Mouse (Mus musculus) myocyte (in vitro differentiated cells): Measurements from ENCODE around the gene Zcchc3. TPM values are rescaled to one million over a fixed set of nuclear protein-coding genes. Genes with fewer than 3 reads are reported as not detected.

Experiments
- H3K27me3 ChIP-seq: one replicate; pipeline ENCODE4 v1.6.1; 2011; ENCODE audit not compliant: control insufficient read depth, insufficient read depth, insufficient read length
- H3K36me3 ChIP-seq: one replicate; pipeline ENCODE4 v1.6.1; 2011; ENCODE audit not compliant: control insufficient read depth, insufficient read depth
- H3K4me2 ChIP-seq: one replicate; pipeline ENCODE4 v1.6.1; 2011; ENCODE audit warnings: low read depth, control low read depth
- H3K4me3 ChIP-seq: one replicate; pipeline ENCODE4 v1.5.1; 2011; ENCODE audit warnings: mild to moderate bottlenecking, control low read depth, moderate library complexity
- H3K79me2 ChIP-seq: one replicate; pipeline ENCODE4 v1.6.1; 2011; ENCODE audit not compliant: control insufficient read depth, insufficient read depth
- H3ac ChIP-seq: one replicate; pipeline ENCODE4 v1.6.1; 2011; ENCODE audit not compliant: control insufficient read depth, insufficient read length
- CEBPB ChIP-seq: IDR thresholded peaks from 2 replicates; pipeline ENCODE4 v1.6.1; 2011; ENCODE audit warnings: mild to moderate bottlenecking, moderate library complexity; ENCODE audit not compliant: poor library complexity, insufficient read depth, severe bottlenecking
- E2F4 ChIP-seq: IDR thresholded peaks from one replicate; pipeline ENCODE4 v1.6.1; 2011; ENCODE audit warnings: mild to moderate bottlenecking, control low read depth, moderate library complexity; ENCODE audit not compliant: insufficient read depth
- MAX ChIP-seq: IDR thresholded peaks from one replicate; pipeline ENCODE4 v1.6.1; 2011; ENCODE audit warnings: low read depth, mild to moderate bottlenecking, control low read depth
- MYOD1 ChIP-seq, 3 experiments: IDR thresholded peaks; one replicate each; pipeline ENCODE4 v1.6.1; 2011; ENCODE audit warnings: control low read depth in 2 of 3, low read depth in 2 of 3, mild to moderate bottlenecking in 2 of 3, moderate library complexity in 1 of 3; ENCODE audit not compliant: insufficient read length in 2 of 3, control insufficient read depth in 1 of 3
- MYOG ChIP-seq, 3 experiments: IDR thresholded peaks; one replicate each; pipeline ENCODE4 v1.6.1; 2011; ENCODE audit warnings: control low read depth in 2 of 3, low read depth in 2 of 3, mild to moderate bottlenecking in 2 of 3; ENCODE audit not compliant: insufficient read length in 2 of 3, control insufficient read depth in 1 of 3, insufficient read depth in 1 of 3
- POLR2A ChIP-seq: IDR thresholded peaks from one replicate; pipeline ENCODE4 v1.6.1; 2011; ENCODE audit warnings: low read depth, mild to moderate bottlenecking, control low read depth, moderate library complexity; ENCODE audit not compliant: insufficient read length
- POLR2AphosphoS2 ChIP-seq: IDR thresholded peaks from one replicate; pipeline ENCODE4 v1.6.1; 2011; ENCODE audit warnings: low read depth, control low read depth; ENCODE audit not compliant: insufficient read length
- REST ChIP-seq: IDR thresholded peaks from one replicate; pipeline ENCODE4 v1.6.1; 2011; ENCODE audit warnings: mild to moderate bottlenecking, control low read depth, moderate library complexity; ENCODE audit not compliant: insufficient read depth, insufficient read length
- SRF ChIP-seq: IDR thresholded peaks from one replicate; pipeline ENCODE4 v1.6.1; 2011; ENCODE audit warnings: low read depth; ENCODE audit not compliant: control insufficient read depth, insufficient read length
- TCF12 ChIP-seq: IDR thresholded peaks from one replicate; pipeline ENCODE4 v1.6.1; 2011; ENCODE audit warnings: mild to moderate bottlenecking, control low read depth; ENCODE audit not compliant: poor library complexity, insufficient read depth, severe bottlenecking
- TCF3 ChIP-seq: IDR thresholded peaks from one replicate; pipeline ENCODE4 v1.6.1; 2011; ENCODE audit warnings: low read depth, control low read depth; ENCODE audit not compliant: insufficient read length
- USF1 ChIP-seq: IDR thresholded peaks from one replicate; pipeline ENCODE4 v1.6.1; 2011; ENCODE audit warnings: low read depth, mild to moderate bottlenecking, control low read depth, moderate library complexity
- polyA plus RNA-seq: library from polyadenylated mRNA; unstranded; fragments of >200 nt; fragmentation: generic; extraction: Trizol; gene quantifications from one replicate; pipeline ENCODE4 v1.2.1, GENCODE M21; 2012; ENCODE audit warnings: missing spikeins

Zcchc3 gene
- polyA plus RNA-seq, 1 experiment, result not detected

DNA sequence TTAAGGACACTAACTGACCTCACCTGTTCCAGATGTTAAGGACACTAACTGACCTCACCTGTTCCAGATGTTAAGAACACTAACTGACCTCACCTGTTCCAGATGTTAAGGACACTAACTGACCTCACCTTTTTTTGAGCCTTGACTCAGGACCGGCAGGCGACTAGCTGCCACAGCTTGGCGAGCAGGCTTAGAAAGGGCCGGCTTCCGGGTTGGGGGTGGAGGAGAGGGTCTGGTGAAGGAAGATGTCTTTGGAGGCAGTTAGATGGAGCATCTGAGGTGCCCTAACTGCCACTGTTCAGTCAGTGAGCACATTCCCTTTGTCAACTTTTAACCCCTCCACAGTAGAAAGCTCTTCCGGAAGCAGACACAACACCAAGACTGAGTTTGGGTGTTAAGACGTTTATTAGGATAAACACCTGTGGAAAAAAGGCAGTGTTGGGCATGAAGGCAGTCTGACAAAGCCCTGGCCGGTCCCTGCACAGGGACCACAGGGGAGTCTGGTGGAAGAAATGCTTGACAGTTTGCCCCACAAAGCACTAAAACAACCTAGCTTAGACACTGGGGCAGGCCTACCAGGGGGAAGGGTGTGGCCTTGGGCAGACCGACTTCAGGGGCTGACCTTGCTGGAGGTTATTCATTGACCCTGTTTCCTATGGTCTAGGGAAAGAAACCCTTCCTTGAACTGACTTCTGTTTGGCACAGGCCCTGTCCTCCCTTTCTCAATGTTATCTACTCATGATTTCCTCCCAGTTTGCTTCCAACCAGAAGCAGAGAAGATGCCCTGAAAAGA, 21.4 kb downstream of the Zcchc3 start:
- H3K4me2 ChIP-seq, result no peak overlapping the region
- no peaks in the 10 kb centered on the region for H3K36me3 ChIP-seq
- no peaks in the 10 kb centered on the region for H3K79me2 ChIP-seq
- H3K27me3 ChIP-seq, result peaks cover under 1% of the 10 kb centered on the region
- TF ChIP-seq MYOG (IDR thresholded peaks at IDR 0.05; ENCODE audit: control insufficient read depth in 1 of 3, insufficient read depth in 1 of 3, insufficient read length in 2 of 3, low read depth in 2 of 3) (no peak), USF1 (no peak), MAX (no peak), TCF3 (no peak), REST (no peak), TCF12 (no peak), POLR2A (no peak), CEBPB (no peak), MYOD1 (IDR thresholded peaks at IDR 0.05; ENCODE audit: control insufficient read depth in 1 of 3, insufficient read length in 2 of 3, low read depth in 2 of 3) (no peak), E2F4 (no peak), SRF (no peak), POLR2AphosphoS2 (no peak)
- no peak overlapping the region for H3ac ChIP-seq
- H3K4me3 ChIP-seq, result no peak overlapping the region

- H3ac ChIP-seq, result no peak overlapping the region
- no peak overlapping the region for H3K4me3 ChIP-seq
- peaks cover 5% of the 10 kb centered on the region for H3K27me3 ChIP-seq
- no peak overlapping the region for H3K4me2 ChIP-seq
- no peaks in the 10 kb centered on the region for H3K36me3 ChIP-seq
- no peak for TF ChIP-seq E2F4
- TF ChIP-seq USF1, result no peak
- TF ChIP-seq REST, result no peak
- no peak for TF ChIP-seq SRF
- TF ChIP-seq CEBPB, result no peak
- no peak for TF ChIP-seq POLR2AphosphoS2
- no peak for TF ChIP-seq TCF3
- TF ChIP-seq TCF12, result no peak
- TF ChIP-seq MYOG (IDR thresholded peaks at IDR 0.05; ENCODE audit: control insufficient read depth in 1 of 3, insufficient read depth in 1 of 3, insufficient read length in 2 of 3, low read depth in 2 of 3), result no peak
- no peak for TF ChIP-seq MAX
- no peak for TF ChIP-seq MYOD1 (IDR thresholded peaks at IDR 0.05; ENCODE audit: control insufficient read depth in 1 of 3, insufficient read length in 2 of 3, low read depth in 2 of 3)
- no peak for TF ChIP-seq POLR2A
- H3K79me2 ChIP-seq, result no peaks in the 10 kb centered on the region
Observed at GRCm38 (mm10) chr2:152392786-152393185, 22.0 kb downstream of the Zcchc3 start.

GRCm38 (mm10) chr2:152384191-152384590, 30.6 kb downstream of the Zcchc3 start:
- Histone ChIP-seq H3ac (no peak overlapping the region), H3K4me2 (no peak overlapping the region), H3K36me3 (no peaks in the 10 kb centered on the region), H3K79me2 (no peaks in the 10 kb centered on the region), H3K4me3 (no peak overlapping the region), H3K27me3 (peaks cover 5% of the 10 kb centered on the region)
- TF ChIP-seq POLR2AphosphoS2, result no peak
- TF ChIP-seq SRF, result no peak
- no peak for TF ChIP-seq E2F4
- no peak for TF ChIP-seq TCF12
- no peak for TF ChIP-seq POLR2A
- TF ChIP-seq REST, result no peak
- TF ChIP-seq MYOG (IDR thresholded peaks at IDR 0.05; ENCODE audit: control insufficient read depth in 1 of 3, insufficient read depth in 1 of 3, insufficient read length in 2 of 3, low read depth in 2 of 3), result no peak
- no peak for TF ChIP-seq USF1
- no peak for TF ChIP-seq MAX

DNA sequence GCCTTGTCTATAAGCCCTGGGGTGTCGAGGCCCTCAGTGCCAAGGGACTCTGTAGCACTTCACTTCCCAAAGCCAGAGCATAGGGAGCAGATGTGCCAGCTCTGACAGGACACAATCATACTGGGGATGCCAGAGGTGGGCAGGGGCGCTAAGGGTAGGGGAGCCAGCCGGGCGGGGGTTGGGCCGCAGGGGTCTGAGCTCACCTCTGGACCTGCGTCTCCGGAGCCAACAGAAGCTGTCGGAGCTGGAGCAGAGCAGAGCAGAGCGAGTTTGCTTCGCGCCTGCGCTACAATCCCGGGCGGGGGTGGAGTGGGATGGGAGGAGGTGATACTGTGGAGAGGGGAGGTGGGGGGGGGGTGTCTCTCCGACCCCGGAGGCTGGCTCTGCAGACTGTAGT, 38.5 kb downstream of the Zcchc3 start, which contains the start of gene Nrsn2:
TSS of gene Nrsn2 (minus strand) at position 294 of the 397 bp plus-strand sequence.
- H3K4me2 ChIP-seq, result no peak within 1 kb of the TSS
- peaks cover 39% of the 10 kb centered on the region for H3K27me3 ChIP-seq
- no peaks in the 10 kb centered on the region for H3K79me2 ChIP-seq
- TF ChIP-seq TCF3 (no peak), USF1 (no peak), CEBPB (no peak), POLR2A (no peak), MAX (no peak)
- no peak within 1 kb of the TSS for H3K4me3 ChIP-seq
- no peak within 1 kb of the TSS for H3ac ChIP-seq
- no peaks in the 10 kb centered on the region for H3K36me3 ChIP-seq
